Mouse (Mus musculus): ENCODE results near the gene Ppp1r32.

Gene Ppp1r32

DNA sequence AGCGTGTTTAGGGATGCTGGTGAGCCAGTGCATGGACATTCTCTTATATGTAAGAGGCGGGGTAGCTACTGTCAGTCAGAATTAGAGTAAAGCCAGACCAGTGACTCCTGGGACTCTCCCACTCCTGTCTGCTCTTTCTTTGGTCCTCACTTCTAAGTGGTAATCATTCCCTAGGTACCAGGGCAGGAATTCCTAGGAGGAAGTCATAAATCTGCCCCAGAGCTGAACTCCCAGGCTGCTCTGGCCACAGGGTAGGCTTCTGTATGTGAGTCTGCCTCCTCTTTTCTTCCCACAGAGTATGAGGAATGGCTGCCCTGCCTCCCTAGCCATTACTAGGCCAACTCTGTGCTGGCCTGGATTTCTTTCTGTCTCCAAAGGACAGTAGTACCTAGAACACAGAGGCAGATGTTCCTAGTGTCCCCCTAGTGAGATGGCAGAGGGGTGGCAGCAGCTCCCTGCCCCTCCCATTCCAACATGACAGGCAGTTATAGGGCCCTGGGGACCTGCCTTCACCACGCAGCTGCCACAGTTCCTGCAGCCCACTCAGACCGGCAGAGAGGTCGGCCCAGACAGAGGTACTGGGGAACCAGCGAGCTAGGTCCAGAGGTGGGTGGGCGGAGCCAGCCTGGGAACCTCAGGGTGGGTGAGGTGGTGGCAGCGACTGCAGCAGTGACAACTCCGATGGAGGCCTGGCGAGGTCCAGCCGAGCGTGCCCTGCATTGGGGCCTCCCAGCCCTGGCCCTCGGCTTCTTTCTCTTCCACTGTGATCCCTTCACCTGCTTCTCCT is 57.1 kb downstream of the Ppp1r32 start:
- no peak for DNase-seq (ENCODE audit: low read depth, low spot score)

DNA sequence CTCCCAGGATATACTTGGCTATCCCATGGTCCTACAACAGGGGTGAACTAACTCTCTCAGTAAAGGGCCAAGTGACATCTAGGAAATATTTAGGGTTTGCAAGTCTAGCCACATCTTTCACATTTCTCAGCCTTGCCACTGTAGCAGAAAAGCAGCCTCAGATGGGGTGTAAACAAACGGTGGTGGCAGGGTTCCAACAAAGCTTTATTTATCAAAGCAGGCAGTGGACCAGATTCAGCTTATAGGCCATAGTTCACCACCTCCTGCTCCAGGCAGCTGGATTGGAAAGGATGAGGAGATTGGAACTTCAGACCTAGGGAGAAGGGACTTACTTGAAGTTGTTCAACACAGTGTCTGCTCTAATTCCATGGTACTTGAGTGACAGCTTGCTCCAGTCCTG is 58.0 kb downstream of the Ppp1r32 start:
- no peak for DNase-seq (ENCODE audit: low read depth, low spot score)

Measured in brain, embryonic 18.5 days (tissue).